Mouse (Mus musculus) kidney, adult 9 months (tissue): ENCODE measurements around the gene Dusp27.
A peak's percentile ranks its signal among the peaks of the same experiment; 100 is the strongest.
"Not testable (repeated sequence)": the region's sequence is repeated elsewhere in the genome, so short reads cannot be mapped to it uniquely, and the experiment has no call there.

ENCODE experiments used
- DNase-seq: peaks from one replicate; pipeline ENCODE4 v3.0.0; 2022

Dusp27 gene

DNA sequence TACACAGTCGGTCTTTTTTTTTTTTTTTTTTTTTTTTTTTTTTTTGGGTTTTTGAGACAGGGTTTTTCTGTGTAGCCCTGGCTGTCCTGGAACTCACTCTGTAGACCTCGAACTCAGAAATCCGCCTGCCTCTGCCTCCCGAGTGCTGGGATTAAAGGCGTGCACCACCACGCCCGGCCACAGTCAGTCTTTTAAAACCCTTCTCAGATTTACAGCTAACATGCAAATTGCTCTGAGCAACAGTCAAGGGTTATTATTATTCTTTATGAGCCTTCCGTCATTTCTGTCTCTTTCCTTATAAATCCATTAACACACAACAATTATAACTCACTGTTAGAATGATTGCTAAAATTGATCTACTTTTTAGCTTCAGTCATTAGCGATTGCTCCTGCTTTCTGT lies 14.1 kb upstream of the Dusp27 start:
- DNase-seq: not testable (repeated sequence)

GRCm38 (mm10) chr1:166139620-166140184 lies 12.0 kb upstream of the Dusp27 start:
- no peak for DNase-seq

GRCm38 (mm10) chr1:166139113-166139512 lies 11.4 kb upstream of the Dusp27 start:
- no peak for DNase-seq

GRCm38 (mm10) chr1:166138136-166138535 lies 10.4 kb upstream of the Dusp27 start:
- peak; percentile 19 for DNase-seq

- no peak for DNase-seq
Observed at GRCm38 (mm10) chr1:166137244-166137938, 9.7 kb upstream of the Dusp27 start.

DNA sequence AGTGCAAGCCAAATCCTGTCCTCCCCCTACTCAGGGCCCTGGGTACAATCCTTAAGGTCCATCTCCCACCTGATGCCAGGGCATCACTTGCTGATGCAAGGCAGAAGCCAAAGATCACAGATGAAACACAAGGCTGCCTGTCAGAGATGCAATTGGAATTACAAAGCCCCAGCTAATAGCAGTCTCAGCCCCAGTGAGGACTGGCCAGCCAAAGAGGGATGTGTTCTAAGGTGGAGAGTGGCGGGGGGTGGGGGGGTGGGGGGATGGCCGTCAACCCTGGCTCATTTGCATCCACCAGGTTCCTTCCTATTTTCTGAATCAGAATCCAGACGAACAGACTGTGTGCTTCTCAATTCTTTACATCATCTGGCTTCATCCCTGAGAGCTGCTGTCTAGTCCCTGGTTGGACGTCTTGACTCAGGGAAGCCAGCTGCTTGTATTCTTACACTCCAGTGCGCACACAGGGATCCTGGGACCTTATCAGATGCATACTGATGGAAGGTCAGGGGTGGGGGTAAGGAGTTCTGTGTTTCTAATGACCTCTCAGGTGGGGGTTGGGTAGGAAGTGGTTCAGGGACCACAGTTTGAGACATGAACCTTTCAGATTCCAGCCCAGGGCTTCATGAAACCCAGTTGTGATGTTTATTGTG lies 7.5 kb upstream of the Dusp27 start:
- no peak for DNase-seq

GRCm38 (mm10) chr1:166132367-166132766 lies 4.6 kb upstream of the Dusp27 start:
- no peak for DNase-seq

DNA sequence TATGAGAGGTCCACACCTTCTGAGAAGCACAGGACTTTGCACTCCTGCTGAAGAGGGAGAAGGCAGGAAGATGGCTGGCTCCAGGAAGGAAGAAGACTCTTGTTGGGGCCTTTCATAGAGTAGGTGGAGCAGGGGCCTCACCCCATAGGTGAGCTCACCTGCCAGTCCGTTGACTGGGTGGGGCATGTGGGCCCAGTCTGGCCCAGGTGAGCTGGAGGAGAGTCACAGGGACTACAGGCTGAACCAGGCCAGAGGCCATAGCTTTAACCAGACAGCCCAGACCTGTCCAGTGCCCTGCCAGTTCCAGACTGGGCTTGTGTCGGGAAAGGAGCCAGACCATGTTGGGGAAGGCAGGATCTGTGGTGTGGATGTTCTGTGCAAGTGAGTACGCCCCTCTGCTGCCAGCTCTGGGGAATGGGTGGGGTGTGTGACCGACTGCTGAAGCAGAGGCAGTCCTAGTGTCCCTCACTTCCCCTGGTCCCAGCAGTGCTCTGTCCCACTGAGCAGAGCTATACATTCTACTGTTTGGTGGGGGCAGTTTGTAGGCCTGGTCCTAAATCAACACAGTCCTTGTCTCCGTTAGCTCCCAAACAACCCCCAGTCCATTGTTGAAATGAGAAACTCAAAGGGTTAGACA lies 2.6 kb upstream of the Dusp27 start, which contains the start of gene Gpa33:
Gene Gpa33 (plus strand): TSS at position 15 of the 637 bp plus-strand sequence.
- no peak for DNase-seq

DNA sequence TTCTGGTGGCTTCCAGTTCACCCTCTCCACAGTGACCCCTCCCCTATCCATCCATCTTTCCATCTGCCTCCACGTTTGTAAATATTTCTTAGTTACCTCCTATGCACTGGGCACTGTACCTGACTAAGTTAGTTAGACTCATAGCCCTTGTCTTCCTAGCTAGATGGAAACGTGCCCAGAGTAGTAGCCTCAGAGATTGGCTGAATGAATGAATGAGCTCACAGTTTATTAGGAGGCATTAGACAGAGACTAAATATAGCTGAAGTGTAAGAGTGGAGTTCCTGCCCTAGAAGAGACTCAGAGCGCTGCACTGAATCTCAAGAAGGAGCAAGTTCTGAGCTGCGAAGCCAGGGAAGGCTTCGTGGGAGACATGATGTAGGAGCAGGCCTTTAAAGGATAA lies 829 bp upstream of the Dusp27 start:
- no peak for DNase-seq

DNA sequence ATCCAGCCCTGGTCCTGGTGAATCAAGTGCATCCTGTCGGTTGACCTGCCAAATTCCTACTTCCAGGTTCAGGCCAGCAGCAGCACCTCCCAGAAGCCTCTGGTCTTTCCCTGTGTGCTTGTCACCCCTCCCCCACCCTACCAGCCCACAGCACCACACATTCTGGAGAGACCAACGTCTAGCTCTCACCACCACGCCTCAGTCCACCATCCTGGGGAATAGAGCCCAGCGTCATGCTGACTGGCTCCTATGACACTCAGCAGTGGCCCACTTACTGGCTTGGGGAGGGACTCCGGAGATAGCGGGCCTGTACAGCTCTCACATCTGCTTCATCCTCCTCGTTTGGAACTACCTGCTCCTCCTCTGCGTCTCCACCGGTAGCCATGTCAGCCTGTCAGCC lies 927 bp downstream of the Dusp27 start:
- no peak for DNase-seq

DNA sequence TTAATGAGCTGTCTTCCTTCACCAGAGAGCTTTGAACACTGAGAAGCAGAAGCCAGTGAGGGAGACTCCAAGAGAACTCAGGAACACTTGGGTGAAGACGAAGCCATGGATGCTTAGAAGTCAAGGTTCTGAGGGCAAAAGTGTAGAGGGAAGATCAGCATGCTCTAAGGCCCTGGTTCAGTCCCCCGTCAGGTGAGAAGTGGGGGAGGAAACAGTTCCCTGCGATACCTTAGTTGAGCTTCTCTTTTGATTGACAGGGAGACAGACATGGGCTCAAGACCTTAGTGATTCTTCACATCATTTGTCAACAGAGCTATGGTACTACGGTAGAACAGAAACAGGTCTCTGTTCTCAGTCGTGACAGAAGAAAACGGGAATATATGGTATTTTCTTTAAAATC lies 1.4 kb downstream of the Dusp27 start:
- no peak for DNase-seq

GRCm38 (mm10) chr1:166124932-166125593 lies 2.7 kb downstream of the Dusp27 start:
- DNase-seq: no peak

GRCm38 (mm10) chr1:166123751-166124150 lies 4.0 kb downstream of the Dusp27 start:
- no peak for DNase-seq

DNA sequence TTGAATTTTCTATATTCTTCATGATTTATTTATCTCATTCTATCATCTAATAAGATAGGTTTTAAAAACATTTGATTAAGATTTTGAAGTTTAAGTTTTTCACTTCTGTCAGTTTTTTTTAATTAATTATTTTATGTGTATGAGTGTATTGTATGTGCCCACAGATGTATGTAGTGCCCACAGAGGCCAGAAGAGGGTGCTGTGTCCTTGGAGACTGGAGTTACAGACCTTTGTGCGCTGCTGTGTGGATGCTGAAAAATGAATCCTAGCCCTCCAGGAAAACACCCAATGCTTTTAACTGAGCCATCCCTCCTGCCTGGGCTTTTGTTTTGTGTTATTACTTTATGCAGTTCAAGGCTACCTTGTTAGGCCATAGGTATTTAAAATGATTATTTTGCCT lies 4.7 kb downstream of the Dusp27 start:
- DNase-seq: no peak

DNA sequence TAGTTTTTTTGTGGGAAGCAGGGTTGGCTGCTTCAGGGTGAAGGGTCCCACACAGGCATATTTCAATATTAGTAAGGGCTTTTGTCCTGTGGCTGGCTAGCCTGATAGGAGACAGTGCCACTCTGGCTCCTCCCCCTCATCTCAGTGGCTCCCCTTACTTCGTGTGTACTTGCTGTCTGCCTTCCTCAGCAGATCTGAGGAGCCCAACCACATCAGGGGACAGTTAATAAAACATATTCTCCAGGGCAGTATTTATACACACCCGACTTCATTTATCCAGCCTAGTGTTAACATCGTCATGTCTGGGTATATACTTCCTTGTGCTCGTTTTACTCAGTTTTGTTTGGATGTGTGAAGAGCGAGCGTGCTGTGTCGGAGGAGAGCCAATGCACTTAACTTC lies 5.6 kb downstream of the Dusp27 start:
- DNase-seq: no peak

DNA sequence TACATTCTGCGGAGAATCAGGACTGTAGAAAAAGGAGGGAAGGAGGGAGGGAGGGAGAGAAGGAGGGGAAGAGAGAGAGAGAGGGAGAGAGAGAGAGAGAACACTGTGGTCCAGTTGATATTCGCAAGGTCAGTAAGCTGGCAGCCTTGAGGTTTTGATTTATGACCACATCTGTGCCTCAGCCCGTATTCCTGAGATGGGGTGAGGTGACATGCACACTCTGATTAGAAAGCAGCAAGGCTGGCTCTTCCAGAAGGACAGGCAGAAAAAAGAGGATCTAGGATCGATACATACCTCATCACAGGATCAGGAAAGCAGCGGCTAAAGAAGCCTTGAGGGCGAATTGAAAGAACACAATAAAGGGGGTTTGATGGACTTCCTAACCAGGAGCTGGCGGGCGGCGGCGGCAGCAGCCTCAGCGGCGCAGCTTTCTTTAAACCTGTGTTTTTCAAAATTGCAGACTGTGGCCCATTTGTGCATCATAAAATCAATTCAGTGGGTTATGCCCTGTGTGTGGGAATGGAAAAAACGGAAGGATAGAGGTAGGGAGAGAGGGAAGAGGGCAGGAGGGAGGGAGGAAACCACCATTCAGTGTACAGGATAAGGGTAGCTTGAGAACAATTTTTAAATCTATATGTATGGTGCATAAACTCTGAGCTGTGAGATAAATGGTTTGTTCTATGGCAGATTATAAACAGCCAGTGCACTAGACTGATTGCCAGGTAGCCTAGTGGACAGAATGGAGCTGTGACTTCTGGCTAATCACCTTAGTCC lies 9.7 kb downstream of the Dusp27 start:
- DNase-seq: no peak

- DNase-seq: no peak
Observed at GRCm38 (mm10) chr1:166115719-166116118, 12.0 kb downstream of the Dusp27 start.

DNA sequence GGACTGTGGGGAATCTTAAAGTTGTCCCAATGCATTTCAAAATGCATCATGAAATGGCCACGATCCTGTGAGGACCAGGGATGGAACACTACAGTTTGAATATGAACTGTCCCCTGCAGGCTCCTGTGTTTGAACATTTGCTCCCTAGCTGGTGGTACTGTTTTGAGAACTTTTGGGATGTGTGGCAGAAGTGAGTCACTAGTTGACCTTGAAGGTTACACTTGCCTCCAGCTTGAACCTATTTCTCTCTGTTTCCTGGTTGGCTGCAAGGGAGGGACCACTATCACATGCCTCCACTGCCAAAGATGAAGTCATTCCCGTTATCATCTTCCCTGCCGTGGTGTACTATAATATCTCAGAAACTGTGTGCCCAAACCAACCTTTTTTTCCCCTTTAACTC lies 12.7 kb downstream of the Dusp27 start:
- no peak for DNase-seq

DNA sequence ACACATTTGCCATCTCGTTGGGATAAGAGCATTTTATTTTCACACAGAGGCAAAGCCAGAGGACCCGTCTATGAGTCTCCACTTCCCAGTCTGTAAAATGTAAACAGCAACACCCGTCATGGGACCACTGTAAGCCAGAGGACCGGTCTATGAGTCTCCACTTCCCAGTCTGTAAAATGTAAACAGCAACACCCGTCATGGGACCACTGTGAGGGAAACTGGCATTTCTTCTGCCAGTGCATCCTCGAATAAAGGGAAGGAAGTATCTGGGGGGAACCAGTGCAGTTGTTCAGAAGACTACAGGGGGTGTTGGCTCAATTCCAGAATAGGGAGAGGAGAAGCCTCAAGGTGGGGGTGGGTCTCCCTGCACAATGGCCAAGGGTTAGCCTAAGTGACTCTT lies 22.3 kb downstream of the Dusp27 start:
- no peak for DNase-seq

DNA sequence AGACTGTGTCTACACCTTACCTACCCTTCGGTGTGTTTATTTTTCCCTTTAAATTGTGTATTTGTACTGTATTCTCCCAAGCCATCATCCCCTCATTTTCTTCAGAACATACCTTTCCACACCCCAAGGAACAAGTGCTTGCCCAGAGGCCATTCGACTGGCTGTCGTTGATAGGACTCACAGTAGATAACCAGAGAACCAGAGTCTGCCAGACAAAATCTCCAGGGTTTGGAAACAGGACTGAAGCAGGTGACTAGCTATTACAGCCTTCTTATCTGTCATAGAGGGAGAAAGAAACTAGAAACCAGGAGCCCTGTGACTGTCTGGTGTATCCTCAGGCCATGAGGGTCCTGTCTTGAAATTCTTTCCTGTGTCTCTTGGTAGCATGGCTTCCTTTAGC lies 22.9 kb downstream of the Dusp27 start:
- DNase-seq: no peak

GRCm38 (mm10) chr1:166102920-166103608 lies 24.7 kb downstream of the Dusp27 start:
- DNase-seq: peak; percentile 16

- no peak for DNase-seq
Observed at GRCm38 (mm10) chr1:166098120-166098519, 29.6 kb downstream of the Dusp27 start.
